Mouse (Mus musculus): ENCODE data around the gene Cmtm4. TPM values are rescaled to one million over a fixed set of nuclear protein-coding genes. Genes with fewer than 3 reads are reported as not detected.
"Not testable (repeated sequence)": the region's sequence is repeated elsewhere in the genome, so short reads cannot be mapped to it uniquely, and the experiment has no call there.

Gene Cmtm4
- polyA plus RNA-seq, 1 experiment = 58.1 TPM

DNA sequence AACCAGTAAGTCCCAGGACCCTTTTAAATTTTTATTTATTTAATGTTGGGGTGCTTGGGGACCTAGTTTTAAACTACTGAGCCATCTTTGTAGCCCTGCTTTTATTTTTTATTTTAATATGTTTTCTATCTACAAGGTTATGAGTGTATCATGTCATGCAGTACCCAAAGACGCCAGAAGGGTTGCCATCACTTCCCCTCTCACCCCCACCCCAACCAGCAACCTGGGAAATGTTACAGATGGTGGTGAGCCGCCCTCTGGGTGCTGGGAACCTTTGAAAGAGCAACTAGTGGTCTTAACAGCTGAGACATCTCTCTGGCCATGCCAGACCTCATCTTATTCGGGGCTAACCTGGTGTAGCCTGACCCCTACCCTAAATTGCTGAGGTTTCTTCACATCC lies 57.7 kb downstream of the Cmtm4 start:
- H3K27ac ChIP-seq (ENCODE audit: insufficient read depth, low read length) = no peak overlapping the region
- TF ChIP-seq EP300 (IDR thresholded peaks at IDR 0.05; ENCODE audit: insufficient read depth, low read depth, low read length) = no peak
- no peak for TF ChIP-seq POLR2A (IDR thresholded peaks at IDR 0.05; ENCODE audit: insufficient read depth, low read length)
- no peak for TF ChIP-seq CTCF (IDR thresholded peaks at IDR 0.05; ENCODE audit: low read depth, low read length)
- no peaks in the 10 kb centered on the region for H3K4me1 ChIP-seq (ENCODE audit: control insufficient read depth, insufficient read depth, low read length)
- H3K36me3 ChIP-seq (ENCODE audit: control insufficient read depth, insufficient read depth, low read length, poor library complexity, severe bottlenecking) = no peaks in the 10 kb centered on the region
- no peaks in the 10 kb centered on the region for H3K9me3 ChIP-seq (replicated peaks; ENCODE audit: control insufficient read depth, insufficient read depth, low read length, poor library complexity, severe bottlenecking)
- H3K27me3 ChIP-seq (ENCODE audit: control insufficient read depth, insufficient read depth, low read length, poor library complexity, severe bottlenecking) = no peaks in the 10 kb centered on the region; the same call in 1 of the 2 replicates
- no peak overlapping the region for H3K9ac ChIP-seq (ENCODE audit: low read depth, poor library complexity, severe bottlenecking)
- no peak overlapping the region for H3K4me3 ChIP-seq (ENCODE audit: low read depth, low read length)

DNA sequence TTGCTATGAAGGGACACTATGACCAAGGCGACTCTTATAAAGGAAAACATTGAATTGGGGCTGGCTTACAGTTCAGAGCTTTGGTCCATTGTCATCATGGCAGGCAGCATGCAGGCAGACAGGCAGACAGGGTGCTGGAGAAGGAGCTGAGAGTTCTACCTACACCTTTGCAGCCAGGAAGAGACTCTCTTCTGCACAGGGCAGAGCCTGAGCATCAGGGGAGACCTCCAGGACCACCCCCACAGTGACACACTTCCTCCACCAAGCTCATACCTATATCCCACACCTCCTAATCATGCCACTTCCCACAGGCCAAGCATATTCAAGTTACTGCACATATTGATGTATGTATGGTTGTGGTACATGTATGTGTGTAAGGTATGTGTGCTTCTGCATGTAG lies 58.8 kb downstream of the Cmtm4 start:
- H3K27me3 ChIP-seq (ENCODE audit: control insufficient read depth, insufficient read depth, low read length, poor library complexity, severe bottlenecking) = no peaks in the 10 kb centered on the region; the same call in none of the 2 replicates
- no peaks in the 10 kb centered on the region for H3K4me1 ChIP-seq (ENCODE audit: control insufficient read depth, insufficient read depth, low read length)
- H3K9me3 ChIP-seq (replicated peaks; ENCODE audit: control insufficient read depth, insufficient read depth, low read length, poor library complexity, severe bottlenecking) = no peaks in the 10 kb centered on the region
- H3K36me3 ChIP-seq (ENCODE audit: control insufficient read depth, insufficient read depth, low read length, poor library complexity, severe bottlenecking) = no peaks in the 10 kb centered on the region
- TF ChIP-seq CTCF (IDR thresholded peaks at IDR 0.05; ENCODE audit: low read depth, low read length) = no peak
- TF ChIP-seq EP300 (IDR thresholded peaks at IDR 0.05; ENCODE audit: insufficient read depth, low read depth, low read length) = no peak
- no peak for TF ChIP-seq POLR2A (IDR thresholded peaks at IDR 0.05; ENCODE audit: insufficient read depth, low read length)
- no peak overlapping the region for H3K4me3 ChIP-seq (ENCODE audit: low read depth, low read length)
- H3K27ac ChIP-seq (ENCODE audit: insufficient read depth, low read length) = no peak overlapping the region
- H3K9ac ChIP-seq (ENCODE audit: low read depth, poor library complexity, severe bottlenecking) = no peak overlapping the region

DNA sequence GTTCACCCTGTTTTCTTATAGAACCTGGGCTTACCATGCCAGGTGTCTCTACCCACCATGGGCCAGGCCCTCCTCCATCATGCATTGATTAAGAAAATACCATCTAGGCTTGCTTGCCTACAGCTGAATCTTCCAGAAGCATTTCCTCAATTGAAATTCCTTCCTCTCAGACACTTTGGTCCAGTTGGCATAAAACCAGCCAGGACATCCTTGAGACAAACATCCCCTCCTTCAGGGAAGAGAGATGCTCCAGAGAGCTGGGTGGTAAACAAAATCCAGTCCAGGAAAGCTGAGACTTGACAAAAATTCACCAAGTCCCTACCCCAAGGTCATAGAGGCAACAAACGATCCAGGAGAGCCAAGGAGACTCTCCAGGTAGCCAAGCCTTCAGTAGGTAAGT lies 61.4 kb downstream of the Cmtm4 start:
- no peak overlapping the region for H3K27ac ChIP-seq (ENCODE audit: insufficient read depth, low read length)
- TF ChIP-seq POLR2A (IDR thresholded peaks at IDR 0.05; ENCODE audit: insufficient read depth, low read length) = no peak
- TF ChIP-seq EP300 (IDR thresholded peaks at IDR 0.05; ENCODE audit: insufficient read depth, low read depth, low read length) = no peak
- no peak for TF ChIP-seq CTCF (IDR thresholded peaks at IDR 0.05; ENCODE audit: low read depth, low read length)
- H3K4me3 ChIP-seq (ENCODE audit: low read depth, low read length) = no peak overlapping the region
- no peak overlapping the region for H3K9ac ChIP-seq (ENCODE audit: low read depth, poor library complexity, severe bottlenecking)
- no peaks in the 10 kb centered on the region for H3K36me3 ChIP-seq (ENCODE audit: control insufficient read depth, insufficient read depth, low read length, poor library complexity, severe bottlenecking)
- no peaks in the 10 kb centered on the region; the same call in none of the 2 replicates for H3K27me3 ChIP-seq (ENCODE audit: control insufficient read depth, insufficient read depth, low read length, poor library complexity, severe bottlenecking)
- no peaks in the 10 kb centered on the region for H3K4me1 ChIP-seq (ENCODE audit: control insufficient read depth, insufficient read depth, low read length)
- no peaks in the 10 kb centered on the region for H3K9me3 ChIP-seq (replicated peaks; ENCODE audit: control insufficient read depth, insufficient read depth, low read length, poor library complexity, severe bottlenecking)

DNA sequence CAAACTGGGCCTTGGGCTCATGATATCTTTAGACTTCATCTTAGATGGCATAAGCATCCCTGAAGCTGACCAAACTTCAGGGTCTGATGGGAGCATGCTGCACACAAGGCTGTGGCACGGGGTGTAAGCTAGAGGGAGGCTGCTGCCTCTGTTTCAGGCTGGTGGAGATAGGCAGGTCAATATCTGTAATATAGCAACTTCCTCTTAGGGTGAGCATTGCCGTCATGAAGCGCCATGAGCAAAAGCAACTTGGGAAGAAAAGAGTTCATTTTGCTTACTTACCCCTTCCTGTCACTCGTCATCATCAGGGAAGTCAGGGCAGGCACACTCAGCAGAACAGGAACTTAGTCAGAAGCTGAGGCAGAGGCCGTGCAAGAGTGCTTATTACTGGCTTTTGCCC lies 61.8 kb downstream of the Cmtm4 start:
- Histone ChIP-seq H3K27me3 (ENCODE audit: control insufficient read depth, insufficient read depth, low read length, poor library complexity, severe bottlenecking) (no peaks in the 10 kb centered on the region; the same call in none of the 2 replicates), H3K36me3 (ENCODE audit: control insufficient read depth, insufficient read depth, low read length, poor library complexity, severe bottlenecking) (no peaks in the 10 kb centered on the region), H3K4me3 (ENCODE audit: low read depth, low read length) (no peak overlapping the region), H3K9ac (ENCODE audit: low read depth, poor library complexity, severe bottlenecking) (no peak overlapping the region), H3K27ac (ENCODE audit: insufficient read depth, low read length) (no peak overlapping the region), H3K9me3 (replicated peaks; ENCODE audit: control insufficient read depth, insufficient read depth, low read length, poor library complexity, severe bottlenecking) (no peaks in the 10 kb centered on the region), H3K4me1 (ENCODE audit: control insufficient read depth, insufficient read depth, low read length) (no peaks in the 10 kb centered on the region)
- TF ChIP-seq POLR2A (IDR thresholded peaks at IDR 0.05; ENCODE audit: insufficient read depth, low read length) (no peak), EP300 (IDR thresholded peaks at IDR 0.05; ENCODE audit: insufficient read depth, low read depth, low read length) (no peak)

DNA sequence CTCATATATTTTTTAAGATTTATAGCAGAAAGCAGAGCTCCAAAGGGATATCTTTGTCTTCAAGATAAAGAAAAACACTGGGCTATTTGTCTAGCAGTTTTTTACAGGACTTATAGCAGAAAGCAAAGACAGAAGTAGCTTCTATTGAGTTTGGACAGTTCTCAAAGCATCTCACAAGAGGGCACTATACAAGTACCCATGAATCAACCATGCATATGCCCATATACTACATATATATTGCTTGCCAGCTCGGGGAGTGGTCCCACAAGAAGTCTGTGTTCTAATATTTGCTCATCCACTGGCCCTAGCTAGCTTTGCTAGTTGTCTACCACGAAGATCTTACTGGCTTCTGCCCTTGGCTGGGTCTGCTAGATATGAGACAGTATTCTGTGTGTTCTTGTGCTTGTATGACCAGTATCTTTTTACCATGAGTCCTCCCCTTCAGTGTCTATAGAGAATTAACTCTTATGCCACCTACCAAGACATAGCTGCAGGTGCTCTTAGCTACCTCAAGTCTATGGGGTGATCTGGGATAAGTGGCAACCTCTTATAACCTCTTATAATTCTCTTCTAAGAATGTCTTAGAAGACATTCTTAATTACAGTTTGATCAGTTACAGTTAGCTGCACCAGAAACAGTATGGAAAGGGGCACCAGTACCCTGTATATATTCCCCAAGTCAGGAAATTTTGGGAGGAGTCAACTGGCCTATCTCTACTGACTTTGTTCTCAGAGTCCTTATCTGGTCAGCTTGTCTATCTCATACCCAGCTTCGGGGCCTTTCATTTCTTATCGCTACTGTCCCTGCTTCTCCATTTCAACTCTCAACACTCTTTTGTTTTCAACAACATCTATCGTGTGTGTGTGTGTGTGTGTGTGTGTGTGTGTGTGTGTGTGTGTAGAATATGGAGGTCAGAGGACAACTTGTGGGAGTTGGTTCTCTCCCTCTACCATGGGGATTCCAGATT lies 62.7 kb downstream of the Cmtm4 start:
- no peaks in the 10 kb centered on the region for H3K36me3 ChIP-seq (ENCODE audit: control insufficient read depth, insufficient read depth, low read length, poor library complexity, severe bottlenecking)
- TF ChIP-seq CTCF (IDR thresholded peaks at IDR 0.05; ENCODE audit: low read depth, low read length) (no peak), POLR2A (IDR thresholded peaks at IDR 0.05; ENCODE audit: insufficient read depth, low read length) (no peak), EP300 (IDR thresholded peaks at IDR 0.05; ENCODE audit: insufficient read depth, low read depth, low read length) (no peak)
- no peak overlapping the region for H3K9ac ChIP-seq (ENCODE audit: low read depth, poor library complexity, severe bottlenecking)
- H3K4me1 ChIP-seq (ENCODE audit: control insufficient read depth, insufficient read depth, low read length) = no peaks in the 10 kb centered on the region
- H3K9me3 ChIP-seq (replicated peaks; ENCODE audit: control insufficient read depth, insufficient read depth, low read length, poor library complexity, severe bottlenecking) = no peaks in the 10 kb centered on the region
- no peaks in the 10 kb centered on the region; the same call in none of the 2 replicates for H3K27me3 ChIP-seq (ENCODE audit: control insufficient read depth, insufficient read depth, low read length, poor library complexity, severe bottlenecking)
- no peak overlapping the region for H3K4me3 ChIP-seq (ENCODE audit: low read depth, low read length)
- no peak overlapping the region for H3K27ac ChIP-seq (ENCODE audit: insufficient read depth, low read length)

DNA sequence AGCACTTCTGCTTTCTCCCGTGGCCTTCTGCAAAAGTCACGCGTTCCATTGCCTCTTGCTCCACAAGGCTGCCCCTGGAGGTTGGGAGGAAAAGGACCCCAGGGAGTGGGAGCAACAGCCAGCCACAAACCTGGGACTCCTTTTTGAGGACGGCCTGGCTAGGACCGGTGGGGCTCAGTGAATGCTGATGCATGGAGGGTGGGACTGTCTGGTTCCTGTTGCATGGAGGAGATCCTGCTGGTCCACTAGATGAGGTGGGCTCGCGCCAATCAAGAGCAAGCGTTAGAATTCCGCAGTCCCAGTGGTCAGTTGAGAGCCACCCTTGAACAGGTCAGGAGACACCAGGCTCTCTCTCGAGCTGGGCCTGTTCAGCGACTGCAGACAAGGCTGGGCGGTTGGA lies 73.7 kb downstream of the Cmtm4 start, which contains the start of gene Cmtm2b:
Gene Cmtm2b (plus strand): TSS at position 301 of the 400 bp plus-strand sequence.
- H3K9ac ChIP-seq (ENCODE audit: low read depth, poor library complexity, severe bottlenecking); H3K4me3 ChIP-seq (ENCODE audit: low read depth, low read length); H3K27ac ChIP-seq (ENCODE audit: insufficient read depth, low read length); H3K9me3 ChIP-seq (replicated peaks; ENCODE audit: control insufficient read depth, insufficient read depth, low read length, poor library complexity, severe bottlenecking); H3K36me3 ChIP-seq (ENCODE audit: control insufficient read depth, insufficient read depth, low read length, poor library complexity, severe bottlenecking); H3K27me3 ChIP-seq (ENCODE audit: control insufficient read depth, insufficient read depth, low read length, poor library complexity, severe bottlenecking); H3K4me1 ChIP-seq (ENCODE audit: control insufficient read depth, insufficient read depth, low read length): not testable (repeated sequence)

DNA sequence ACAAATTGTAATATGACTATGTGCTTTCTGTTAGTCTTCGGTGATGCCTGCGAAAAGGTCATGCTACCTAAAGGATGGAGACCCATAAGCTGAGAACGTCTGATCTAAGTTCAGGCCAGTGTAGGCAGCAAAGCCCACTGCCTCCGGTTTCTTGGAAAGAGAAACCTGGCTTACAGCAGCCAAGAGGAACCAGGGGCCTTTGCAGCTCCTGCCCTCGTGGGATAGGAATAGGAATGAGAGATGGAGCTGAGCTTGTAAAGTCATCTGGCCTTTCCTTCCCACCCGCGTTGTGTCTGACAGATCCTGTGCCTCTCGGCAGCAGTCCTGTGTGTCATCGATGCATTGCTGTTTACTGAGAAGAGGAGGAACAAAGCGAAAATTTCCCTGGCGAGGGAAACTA lies 74.3 kb downstream of the Cmtm4 start, which contains the start of gene Gm11020:
Gene Gm11020 (plus strand): TSS at position 301 of the 400 bp plus-strand sequence.
- not testable (repeated sequence) for H3K36me3 ChIP-seq (ENCODE audit: control insufficient read depth, insufficient read depth, low read length, poor library complexity, severe bottlenecking); H3K4me3 ChIP-seq (ENCODE audit: low read depth, low read length); H3K9ac ChIP-seq (ENCODE audit: low read depth, poor library complexity, severe bottlenecking); H3K27ac ChIP-seq (ENCODE audit: insufficient read depth, low read length); H3K27me3 ChIP-seq (ENCODE audit: control insufficient read depth, insufficient read depth, low read length, poor library complexity, severe bottlenecking); H3K9me3 ChIP-seq (replicated peaks; ENCODE audit: control insufficient read depth, insufficient read depth, low read length, poor library complexity, severe bottlenecking); H3K4me1 ChIP-seq (ENCODE audit: control insufficient read depth, insufficient read depth, low read length)
